In genomic region chr1:88217576-88217975, GRCm38 (mm10) we compare ENCODE assay signal across 16 mouse cellular contexts. TPM values are rescaled to one million over a fixed set of nuclear protein-coding genes. Genes with fewer than 3 reads are reported as not detected.
A peak's percentile ranks its signal among the peaks of the same experiment; 100 is the strongest.
DNase-seq lines count a peak whose midpoint lies in the region; ATAC-seq and TF ChIP-seq lines count a peak whose summit lies in the region.
"Had no signal": no experiment of that assay in that cellular context is flagged by ENCODE, and none has a peak within 500 bp of the region (broad histone marks: within the 10 kb centered on the region; RNA-seq: fewer than 3 reads in every experiment).

No protein-coding gene starts in this region.

- no peak overlapping the region for H3K4me3 ChIP-seq in intestine, embryonic 14.5 days (ENCODE audit: low read depth, low read length)
- no peak overlapping the region for H3K4me3 ChIP-seq in intestine, postnatal 0 days (ENCODE audit: low read depth, low read length)
- H3K4me3 ChIP-seq: hindbrain, embryonic 10.5 days had no signal

- no peak overlapping the region for H3K4me2 ChIP-seq in intestine, embryonic 14.5 days (ENCODE audit: low read length)
- H3K4me2 ChIP-seq in intestine, postnatal 0 days (replicated peaks; ENCODE audit: low read depth), result no peak overlapping the region
- H3K4me2 ChIP-seq: heart, embryonic 11.5 days had no signal

- no peak overlapping the region for H3K27ac ChIP-seq in intestine, embryonic 14.5 days (ENCODE audit: low read depth)
- no peak overlapping the region for H3K27ac ChIP-seq in intestine, postnatal 0 days (ENCODE audit: low read depth, low read length)
- H3K27ac ChIP-seq: hindbrain, embryonic 10.5 days had no signal

- no peaks in the 10 kb centered on the region for H3K4me1 ChIP-seq in intestine, embryonic 14.5 days (replicated peaks; ENCODE audit: control insufficient read depth, insufficient read depth, low read length)
- H3K4me1 ChIP-seq in intestine, postnatal 0 days (replicated peaks; ENCODE audit: control insufficient read depth, insufficient read depth, low read length), result no peaks in the 10 kb centered on the region
- H3K4me1 ChIP-seq: hindbrain, embryonic 10.5 days had no signal

- H3K9me3 ChIP-seq in intestine, embryonic 14.5 days (ENCODE audit: control insufficient read depth, low read length), result peaks cover 44% of the 10 kb centered on the region
- H3K9me3 ChIP-seq in intestine, postnatal 0 days (ENCODE audit: control insufficient read depth), result peaks cover 44% of the 10 kb centered on the region

- H3K9ac ChIP-seq in intestine, embryonic 14.5 days (ENCODE audit: low read length), result no peak overlapping the region
- no peak overlapping the region for H3K9ac ChIP-seq in intestine, postnatal 0 days (ENCODE audit: low read depth, low read length)
- H3K9ac ChIP-seq: forebrain, postnatal 0 days had no signal

- no peak for TF ChIP-seq CTCF in intestine, postnatal 0 days (IDR thresholded peaks at IDR 0.05; ENCODE audit: low read depth)

- no peak for ATAC-seq in intestine, embryonic 14.5 days (replicated peaks; ENCODE audit: low FRiP score, low TSS enrichment, low read depth)
- no peak for ATAC-seq in intestine, postnatal 0 days
- ATAC-seq: forebrain, postnatal 0 days; Patski had no signal

- WGBS in intestine, embryonic 14.5 days, result 40% methylated on average over 3 of the region's 3 CpGs
- 37% methylated on average over 3 of the region's 3 CpGs for WGBS in intestine, postnatal 0 days

- DNase-seq in intestine, embryonic 14.5 days (ENCODE audit: low spot score), result peak; percentile 52
- DNase-seq in thymus, postnatal 0 days (ENCODE audit: low spot score), result peak; percentile 2
- DNase-seq in thymus, postnatal 14 days, result no peak
- peak; percentile 8 for DNase-seq in embryo, embryonic 10 days (ENCODE audit: low spot score)
- DNase-seq in left cerebral cortex, adult 18-20 months (ENCODE audit: low spot score in 2 of 2), result no peak
- DNase-seq in right cerebral cortex, adult 2 months (ENCODE audit: low spot score in 2 of 2), result no peak
- DNase-seq: left cerebral cortex, postnatal 4 days; right cerebral cortex, postnatal 4 days had no signal

- no peaks in the 10 kb centered on the region for H3K27me3 ChIP-seq in intestine, embryonic 14.5 days (replicated peaks; ENCODE audit: control insufficient read depth, insufficient read depth, low read length)
- no peaks in the 10 kb centered on the region for H3K27me3 ChIP-seq in intestine, postnatal 0 days (replicated peaks; ENCODE audit: control insufficient read depth, insufficient read depth, low read length)
- H3K27me3 ChIP-seq: Patski had no signal

- no peaks in the 10 kb centered on the region for H3K36me3 ChIP-seq in intestine, embryonic 14.5 days (ENCODE audit: control insufficient read depth, insufficient read depth, low read length)
- no peaks in the 10 kb centered on the region for H3K36me3 ChIP-seq in intestine, postnatal 0 days (ENCODE audit: control insufficient read depth, insufficient read depth)
- H3K36me3 ChIP-seq: hindbrain, embryonic 10.5 days had no signal

RNA-seq across cellular contexts. Expression of gene Ugt1a1, which starts 5.8 kb away (rescaled TPM):
- 1.9 and 3.3 TPM in 2 replicates for polyA plus RNA-seq in intestine, embryonic 14.5 days (2014; fragmentation: Nextera tagmentation; extraction: Ambion mirVana)
- polyA plus RNA-seq in intestine, postnatal 0 days (2015; fragmentation: Nextera tagmentation; extraction: Ambion mirVana), result 80.7 and 84.0 TPM in 2 replicates
- polyA plus RNA-seq in thymus, postnatal 0 days (2015; fragmentation: Nextera tagmentation; extraction: Ambion mirVana), result 0.36 and 0.54 TPM in 2 replicates
- not detected for total RNA-seq in left cerebral cortex, adult 18-20 months (2021)
- total RNA-seq: layer of hippocampus, adult 8-10 months had no signal
- polyA plus RNA-seq: forebrain, postnatal 0 days; heart, embryonic 11.5 days; hindbrain, embryonic 10.5 days; lung, embryonic 16.5 days had no signal

RNA-seq across cellular contexts. Expression of gene Mroh2a, which starts 9.2 kb away (rescaled TPM):
- polyA plus RNA-seq in intestine, embryonic 14.5 days (2014; fragmentation: Nextera tagmentation; extraction: Ambion mirVana), result 1.1 and 2.8 TPM in 2 replicates
- 0.29 and 0.94 TPM in 2 replicates for polyA plus RNA-seq in intestine, postnatal 0 days (2015; fragmentation: Nextera tagmentation; extraction: Ambion mirVana)
- 0.64 and 1.4 TPM in 2 replicates for polyA plus RNA-seq in thymus, postnatal 0 days (2015; fragmentation: Nextera tagmentation; extraction: Ambion mirVana)
- under 1 TPM in 1 of 2 experiments, not detected in 1; 0.58 TPM for total RNA-seq in left cerebral cortex, adult 18-20 months (2021)
- total RNA-seq: forebrain, postnatal 0 days had no signal

RNA-seq across cellular contexts. Expression of gene Dnajb3, which starts 12.0 kb away (rescaled TPM):
- 8.0 and 9.8 TPM in 2 replicates for polyA plus RNA-seq in intestine, embryonic 14.5 days (2014; fragmentation: Nextera tagmentation; extraction: Ambion mirVana)
- polyA plus RNA-seq in intestine, postnatal 0 days (2015; fragmentation: Nextera tagmentation; extraction: Ambion mirVana), result 11.5 and 13.7 TPM in 2 replicates
- polyA plus RNA-seq in thymus, postnatal 0 days (2015; fragmentation: Nextera tagmentation; extraction: Ambion mirVana), result 2.9 and 3.9 TPM in 2 replicates
- total RNA-seq in left cerebral cortex, adult 18-20 months (2021), result 1 to 10 TPM; 1.2 TPM
- polyA plus RNA-seq: Patski had no signal

RNA-seq across cellular contexts. Expression of gene Ugt1a2, which starts 17.2 kb away (rescaled TPM):
- polyA plus RNA-seq in intestine, embryonic 14.5 days (2014; fragmentation: Nextera tagmentation; extraction: Ambion mirVana), result 0.08 and 0.16 TPM in 2 replicates
- polyA plus RNA-seq in intestine, postnatal 0 days (2015; fragmentation: Nextera tagmentation; extraction: Ambion mirVana), result 0.05 and 0.16 TPM in 2 replicates
- 0.13 TPM in 1 of 2 replicates, not detected in the other for polyA plus RNA-seq in thymus, postnatal 0 days (2015; fragmentation: Nextera tagmentation; extraction: Ambion mirVana)
- not detected for total RNA-seq in left cerebral cortex, adult 18-20 months (2021)
- total RNA-seq: forebrain, postnatal 0 days had no signal
- polyA plus RNA-seq: forebrain, postnatal 0 days; heart, embryonic 11.5 days; hindbrain, embryonic 10.5 days; lung, embryonic 16.5 days had no signal

RNA-seq across cellular contexts. Expression of gene Ugt1a5, which starts 51.8 kb away (rescaled TPM):
- polyA plus RNA-seq in intestine, embryonic 14.5 days (2014; fragmentation: Nextera tagmentation; extraction: Ambion mirVana), result 0.08 TPM in 1 of 2 replicates, not detected in the other
- not detected in 2 replicates for polyA plus RNA-seq in intestine, postnatal 0 days (2015; fragmentation: Nextera tagmentation; extraction: Ambion mirVana)
- not detected in 2 replicates for polyA plus RNA-seq in thymus, postnatal 0 days (2015; fragmentation: Nextera tagmentation; extraction: Ambion mirVana)
- total RNA-seq in left cerebral cortex, adult 18-20 months (2021), result not detected
- total RNA-seq: forebrain, postnatal 0 days had no signal
- polyA plus RNA-seq: forebrain, postnatal 0 days; heart, embryonic 11.5 days; hindbrain, embryonic 10.5 days; kidney, embryonic 14.5 days; lung, embryonic 16.5 days; Patski had no signal

Comparison
In these comparisons a context has a peak if more than half of its experiments do, and no peak if none do; other contexts are left out.
1. DNase-seq: peak in intestine, embryonic 14.5 days (single experiment), thymus, postnatal 0 days (single experiment) and embryo, embryonic 10 days (single experiment); none in thymus, postnatal 14 days (single experiment), left cerebral cortex, adult 18-20 months (0 of 2) and right cerebral cortex, adult 2 months (0 of 2).
2. RNA of gene Ugt1a1, which starts 5.8 kb away (polyA plus RNA-seq): 80.7 to 84.0 TPM in intestine, postnatal 0 days; 1.9 to 3.3 TPM in intestine, embryonic 14.5 days and 0.36 to 0.54 TPM in thymus, postnatal 0 days; every median in the first group is over 10 times any median in the second.